Mouse (Mus musculus) liver, adult 2 months (tissue): ENCODE measurements at regions not wholly inside any gene's neighbourhood (a gene's known extent, or its start where the extent isn't known, plus 50 kb on each side); places are given as distances from the start of the nearest gene placed in this dataset.

Experiments used
- CTCF ChIP-seq: fragments of 200-500 bp; IDR thresholded peaks from 2 replicates; pipeline ENCODE4 v1.5.1; 2011; ENCODE audit warnings: low read depth, low read length, control low read depth
- POLR2A ChIP-seq: fragments of 200-500 bp; IDR thresholded peaks from 2 replicates; pipeline ENCODE4 v1.6.1; 2011; ENCODE audit warnings: low read length, control low read depth; ENCODE audit not compliant: insufficient read depth; ENCODE audit errors: extremely low read depth

- TF ChIP-seq CTCF = no peak
- no peak for TF ChIP-seq POLR2A
Measured at GRCm38 (mm10) chr9:85409974-85410506, 82.9 kb upstream of the Tent5a start.
